Mouse (Mus musculus) CH12.LX (cell line): ENCODE results near the gene Mxra8. TPM values are rescaled to one million over a fixed set of nuclear protein-coding genes. Genes with fewer than 3 reads are reported as not detected.

ENCODE experiments used
- DNase-seq: peaks from one replicate; pipeline ENCODE4 v3.0.0-alpha.2; 2013; ENCODE audit errors: extremely low read depth
- H3K27ac ChIP-seq: 2 replicates; pipeline ENCODE4 v1.5.1; 2012; ENCODE audit warnings: low read depth, mild to moderate bottlenecking, control low read depth, moderate library complexity; ENCODE audit not compliant: insufficient read depth
- H3K27me3 ChIP-seq: replicated peaks from 2 replicates; pipeline ENCODE3; 2012; ENCODE audit warnings: inconsistent platforms
- H3K36me3 ChIP-seq, 2 experiments: replicated peaks in 1 of 2; 2 replicates each; pipeline versions ENCODE3 to v1.6.1; 2012; ENCODE audit warnings: inconsistent platforms in 1 of 2, low read length in 1 of 2, mild to moderate bottlenecking in 1 of 2, mixed read lengths in 1 of 2, moderate library complexity in 1 of 2; ENCODE audit not compliant: control insufficient read depth in 1 of 2, insufficient read depth in 1 of 2
- H3K4me1 ChIP-seq, 2 experiments: 2 replicates each; pipeline ENCODE4 v1.6.1; 2012; ENCODE audit warnings: inconsistent platforms in 1 of 2, moderate library complexity in 1 of 2; ENCODE audit not compliant: insufficient read depth in 2 of 2, control insufficient read depth in 1 of 2
- H3K4me2 ChIP-seq: 2 replicates; pipeline ENCODE4 v1.6.1; 2012; ENCODE audit warnings: low read depth, mild to moderate bottlenecking, control low read depth; ENCODE audit not compliant: poor library complexity, insufficient read depth, severe bottlenecking
- H3K4me3 ChIP-seq, 3 experiments: fragments of 150-350 bp in 1 of 3; sonication (generic) in 1 of 3; replicated peaks in 1 of 3; 2 replicates each; pipeline versions ENCODE3 to v1.5.1; 2011 to 2012; ENCODE audit warnings: low read depth in 2 of 3, low read length in 2 of 3, mild to moderate bottlenecking in 2 of 3, moderate library complexity in 2 of 3, control low read depth in 1 of 3, improper control_type of control experiment in 1 of 3, inconsistent platforms in 1 of 3, mixed read lengths in 1 of 3; ENCODE audit not compliant: poor library complexity in 1 of 3
- H3K79me2 ChIP-seq: replicated peaks from 2 replicates; pipeline ENCODE4 v1.6.1; 2012; ENCODE audit warnings: mild to moderate bottlenecking, moderate library complexity; ENCODE audit not compliant: control insufficient read depth, poor library complexity, insufficient read depth, severe bottlenecking; ENCODE audit errors: extremely low read depth
- H3K9ac ChIP-seq: 2 replicates; pipeline ENCODE4 v1.6.1; 2012; ENCODE audit warnings: low read depth, mild to moderate bottlenecking, control low read depth, moderate library complexity; ENCODE audit not compliant: insufficient read depth
- H3K9me3 ChIP-seq: replicated peaks from 2 replicates; pipeline ENCODE3; 2012; ENCODE audit warnings: low read length, inconsistent platforms, mixed read lengths
- CHD2 ChIP-seq: IDR thresholded peaks from 2 replicates; pipeline ENCODE4 v1.6.1; 2011; ENCODE audit warnings: low read length, improper control_type of control experiment
- CTCF ChIP-seq, 2 experiments: IDR thresholded peaks in 1 of 2; conservative IDR thresholded peaks in 1 of 2; 2 replicates each; pipeline ENCODE4 v1.5.1; 2011 to 2012; ENCODE audit warnings: low read depth in 2 of 2, low read length in 2 of 2, improper control_type of control experiment in 1 of 2, inconsistent platforms in 1 of 2, mild to moderate bottlenecking in 1 of 2, moderate library complexity in 1 of 2
- ELF1 ChIP-seq: IDR thresholded peaks from 2 replicates; pipeline ENCODE4 v1.6.1; 2014; ENCODE audit warnings: low read depth, mild to moderate bottlenecking, inconsistent platforms, low read length, improper control_type of control experiment
- EP300 ChIP-seq: IDR thresholded peaks from 2 replicates; pipeline ENCODE4 v1.6.1; 2011; ENCODE audit warnings: low read length, improper control_type of control experiment
- ETS1 ChIP-seq: conservative IDR thresholded peaks from 2 replicates; pipeline ENCODE4 v1.6.1; 2012; ENCODE audit warnings: low read depth, mild to moderate bottlenecking, inconsistent platforms, low read length, improper control_type of control experiment, moderate library complexity
- GABPA ChIP-seq: IDR thresholded peaks from 2 replicates; pipeline ENCODE4 v1.6.1; 2012; ENCODE audit warnings: low read depth, low read length, improper control_type of control experiment, inconsistent platforms; ENCODE audit not compliant: insufficient replicate concordance
- IRF4 ChIP-seq: IDR thresholded peaks from 2 replicates; pipeline ENCODE4 v1.6.1; 2014; ENCODE audit warnings: low read depth, mild to moderate bottlenecking, inconsistent platforms, low read length, improper control_type of control experiment
- JUN ChIP-seq: IDR thresholded peaks from 2 replicates; pipeline ENCODE4 v1.6.1; 2011; ENCODE audit warnings: low read depth, mild to moderate bottlenecking, low read length, improper control_type of control experiment, moderate library complexity; ENCODE audit not compliant: insufficient read depth
- KAT2A ChIP-seq: IDR thresholded peaks from 2 replicates; pipeline ENCODE4 v1.6.1; 2012; ENCODE audit warnings: low read length, improper control_type of control experiment, inconsistent platforms; ENCODE audit not compliant: insufficient replicate concordance
- MAFK ChIP-seq: IDR thresholded peaks from 2 replicates; pipeline ENCODE4 v1.6.1; 2011; ENCODE audit warnings: low read length, improper control_type of control experiment; ENCODE audit not compliant: insufficient replicate concordance
- MAX ChIP-seq: IDR thresholded peaks from 2 replicates; pipeline ENCODE4 v1.6.1; 2011; ENCODE audit warnings: low read length, improper control_type of control experiment
- MAZ ChIP-seq: IDR thresholded peaks from 2 replicates; pipeline ENCODE4 v1.6.1; 2012; ENCODE audit warnings: low read depth, mild to moderate bottlenecking, inconsistent platforms, low read length, improper control_type of control experiment, moderate library complexity
- MXI1 ChIP-seq: IDR thresholded peaks from 2 replicates; pipeline ENCODE4 v1.6.1; 2011; ENCODE audit warnings: mild to moderate bottlenecking, low read depth, low read length, improper control_type of control experiment
- PAX5 ChIP-seq: IDR thresholded peaks from 2 replicates; pipeline ENCODE4 v1.6.1; 2012; ENCODE audit warnings: low read length, inconsistent platforms, mixed read lengths
- POLR2A ChIP-seq: IDR thresholded peaks from 2 replicates; pipeline ENCODE4 v1.6.1; 2011; ENCODE audit warnings: low read depth, mild to moderate bottlenecking, improper control_type of control experiment, low read length
- POLR2AphosphoS2 ChIP-seq: IDR thresholded peaks from 2 replicates; pipeline ENCODE4 v1.6.1; 2011; ENCODE audit warnings: low read depth, low read length, improper control_type of control experiment
- RAD21 ChIP-seq: IDR thresholded peaks from 2 replicates; pipeline ENCODE4 v1.6.1; 2011; ENCODE audit warnings: low read depth, mild to moderate bottlenecking, low read length, improper control_type of control experiment, moderate library complexity
- SIN3A ChIP-seq: IDR thresholded peaks from 2 replicates; pipeline ENCODE4 v1.6.1; 2012; ENCODE audit warnings: low read length, improper control_type of control experiment, inconsistent platforms
- SMC3 ChIP-seq: IDR thresholded peaks from 2 replicates; pipeline ENCODE4 v1.6.1; 2011; ENCODE audit warnings: low read depth, low read length, improper control_type of control experiment
- TBP ChIP-seq: conservative IDR thresholded peaks from 2 replicates; pipeline ENCODE4 v1.6.1; 2011; ENCODE audit warnings: low read depth, low read length, improper control_type of control experiment
- USF2 ChIP-seq: conservative IDR thresholded peaks from 2 replicates; pipeline ENCODE4 v1.6.1; 2011; ENCODE audit warnings: low read depth, low read length, improper control_type of control experiment
- ZC3H11A ChIP-seq: IDR thresholded peaks from 2 replicates; pipeline ENCODE4 v1.6.1; 2012; ENCODE audit warnings: low read depth, mild to moderate bottlenecking, inconsistent platforms, low read length, improper control_type of control experiment
- ZKSCAN1 ChIP-seq: IDR thresholded peaks from 2 replicates; pipeline ENCODE4 v1.6.1; 2012; ENCODE audit warnings: low read depth, inconsistent platforms, low read length, improper control_type of control experiment, borderline replicate concordance
- ZMIZ1 ChIP-seq: IDR thresholded peaks from 2 replicates; pipeline ENCODE4 v1.6.1; 2012; ENCODE audit warnings: low read depth, mild to moderate bottlenecking, inconsistent platforms, low read length, improper control_type of control experiment
- dilution Hi-C: fragments of 300-500 bp; cut with MboI; formaldehyde crosslinking; loops from 2 replicates; pipeline ENCODE4 v1.14.3; 2020; ENCODE audit warnings: low sequenced_read_pairs; ENCODE audit not compliant: extremely low pct_unique_long_range_greater_than_20kb, extremely low pct_ligation_motif_present
- in situ Hi-C: fragments of 300-500 bp; cut with MboI; formaldehyde crosslinking; loops from 3 replicates; pipeline ENCODE4 v1.14.3; 2019; ENCODE audit warnings: low sequenced_read_pairs, low pct_ligation_motif_present, low pct_unique_long_range_greater_than_20kb, mixed read lengths
- polyA plus RNA-seq: library from polyadenylated mRNA; unstranded; fragments of >175 nt; gene quantifications from 2 replicates; pipeline ENCODE4 v1.2.1, GENCODE M21; 2012; ENCODE audit warnings: low read depth; ENCODE audit not compliant: insufficient read length
- total RNA-seq, 2 experiments: library from RNA; depleted of rRNA; stranded (reverse); fragments of 300-350 nt in 1 of 2; fragments of >200 nt in 1 of 2; gene quantifications; 2 replicates each; pipeline ENCODE4 v1.2.3; 2012 to 2014

Mxra8 gene
- total and polyA plus RNA-seq, 3 experiments = 8.8 to 24.0 (median 12.4) TPM

GRCm38 (mm10) chr4:155837404-155838010 lies 2.0 kb upstream of the Mxra8 start:
- H3K4me2 ChIP-seq = no peak overlapping the region
- no peak overlapping the region for H3K4me3 ChIP-seq
- TF ChIP-seq RAD21 (no peak), CTCF (conservative IDR thresholded peaks at IDR 0.05 in 1 of 2, IDR thresholded peaks at IDR 0.05 in 1 of 2; ENCODE audit: low read depth in 2 of 2, low read length in 2 of 2) (no peak), KAT2A (no peak), CHD2 (no peak), ZMIZ1 (no peak), PAX5 (no peak), SIN3A (no peak), EP300 (no peak), ZKSCAN1 (no peak), USF2 (no peak), MAX (no peak), MXI1 (no peak), SMC3 (no peak), GABPA (no peak), POLR2A (no peak), IRF4 (no peak)
- TF ChIP-seq, all 38 proteins: peak for 0
- Histone ChIP-seq H3K27ac (no peak overlapping the region), H3K4me1 (peaks cover 25 to 46% of the 10 kb centered on the region in 2 experiments), H3K36me3 (peaks cover 17 to 33% of the 10 kb centered on the region in 2 experiments), H3K27me3 (no peaks in the 10 kb centered on the region), H3K79me2 (peaks cover 10% of the 10 kb centered on the region), H3K9me3 (peaks cover 3% of the 10 kb centered on the region), H3K9ac (no peak overlapping the region)
- DNase-seq = no peak
- dilution Hi-C loops = no loop called here
- in situ Hi-C loops = loop anchor here (5.0 to 10.0 kb wide), 2 partner anchors 40 to 107 kb away; partner anchors contain the start of gene Ube2j2

- no peak for TF ChIP-seq TBP
- no peak for TF ChIP-seq JUN
- no peak for TF ChIP-seq ETS1
- TF ChIP-seq MAX = no peak
- TF ChIP-seq POLR2AphosphoS2 = no peak
- no peak for TF ChIP-seq MAZ
- no peak for TF ChIP-seq SIN3A
- no peak for TF ChIP-seq ZC3H11A
- TF ChIP-seq CHD2 = no peak
- no peak for TF ChIP-seq MAFK
- TF ChIP-seq ELF1 = no peak
- TF ChIP-seq, all 38 proteins: peak for 0
- Histone ChIP-seq H3K79me2 (0 out of 2 replicates have a peak, but pooled peaks cover under 1% of the 10 kb centered on the region), H3K9me3 (peaks cover 3% of the 10 kb centered on the region), H3K36me3 (peaks cover 18 to 33% of the 10 kb centered on the region in 2 experiments), H3K27ac (peak overlapping the region; percentile 65), H3K9ac (peak overlapping the region; percentile 71), H3K4me1 (peaks cover 20 to 36% of the 10 kb centered on the region in 2 experiments), H3K4me3 (peak overlapping the region in 1 of 3 experiments; percentile 5), H3K4me2 (peak overlapping the region; percentile 90), H3K27me3 (no peaks in the 10 kb centered on the region)
- in situ Hi-C loops (loop anchor here (5.0 to 10.0 kb wide), 2 partner anchors 39 to 106 kb away; partner anchors contain the start of gene Ube2j2), dilution Hi-C loops (no loop called here)
- no peak for DNase-seq
Observed at GRCm38 (mm10) chr4:155838187-155839153, 1.0 kb upstream of the Mxra8 start.
